Mouse (Mus musculus): ENCODE results near the gene Scnn1a.

DNA sequence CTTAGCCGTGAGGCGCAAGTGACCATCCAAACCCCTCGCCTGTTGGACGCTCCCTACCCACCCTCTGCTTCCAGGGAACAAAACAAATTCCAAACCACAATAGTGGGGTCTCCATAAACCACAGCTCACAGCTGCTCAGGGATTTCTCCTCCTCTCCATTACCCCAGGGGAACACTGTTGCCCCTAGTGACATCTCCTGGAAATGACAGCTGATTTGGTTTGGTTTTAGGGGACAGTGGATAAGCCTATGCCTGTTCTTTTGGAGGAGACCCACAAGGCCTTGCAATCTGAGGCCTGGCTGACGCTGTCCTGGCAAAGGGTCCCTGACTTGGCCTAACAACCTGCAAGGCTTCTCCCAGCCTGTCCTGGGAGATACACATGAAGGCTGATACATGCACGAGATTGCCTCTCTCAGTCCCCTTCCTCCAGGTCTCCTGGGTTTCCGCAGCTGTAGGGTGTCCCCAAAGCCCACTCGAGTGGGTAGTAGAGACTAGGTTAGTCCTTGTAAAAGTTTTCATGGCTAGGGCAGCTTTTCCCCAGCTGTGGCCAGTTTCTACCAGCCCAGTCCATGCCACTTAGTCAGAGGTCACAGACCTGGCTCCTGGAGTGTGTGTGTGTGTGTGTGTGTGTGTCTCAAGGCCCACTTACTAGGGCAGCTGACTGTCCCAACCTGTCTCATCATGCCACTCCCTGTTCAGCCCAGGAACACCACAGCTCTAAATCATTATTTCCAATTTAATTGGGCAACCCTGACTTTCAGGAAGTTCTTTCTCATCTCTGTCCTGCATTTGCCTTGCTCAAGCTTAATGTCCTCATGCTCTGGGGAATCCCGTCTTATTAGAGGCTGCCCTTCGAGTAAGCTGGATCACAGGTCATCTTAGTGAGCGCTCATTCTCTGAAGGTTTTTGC, 64.9 kb downstream of the Scnn1a start:
- TF ChIP-seq POLR2A (IDR thresholded peaks at IDR 0.05; ENCODE audit: insufficient read length, low read depth) (no peak), POLR2AphosphoS2 (IDR thresholded peaks at IDR 0.05; ENCODE audit: insufficient read length, low read depth) (no peak), CEBPB (IDR thresholded peaks at IDR 0.05; ENCODE audit: insufficient read depth, poor library complexity, severe bottlenecking) (no peak), REST (IDR thresholded peaks at IDR 0.05; ENCODE audit: insufficient read depth, insufficient read length) (no peak), MYOG (IDR thresholded peaks at IDR 0.05; ENCODE audit: control insufficient read depth in 1 of 3, insufficient read depth in 1 of 3, insufficient read length in 2 of 3, low read depth in 2 of 3) (peak in 1 of 3 experiments; percentile 27), USF1 (IDR thresholded peaks at IDR 0.05; ENCODE audit: low read depth) (no peak), SRF (IDR thresholded peaks at IDR 0.05; ENCODE audit: control insufficient read depth, insufficient read length, low read depth) (no peak), MAX (IDR thresholded peaks at IDR 0.05; ENCODE audit: low read depth) (no peak), E2F4 (IDR thresholded peaks at IDR 0.05; ENCODE audit: insufficient read depth) (no peak), TCF3 (IDR thresholded peaks at IDR 0.05; ENCODE audit: insufficient read length, low read depth) (no peak)
